Mouse (Mus musculus): Measurements from ENCODE around the gene Polg2. TPM values are rescaled to one million over a fixed set of nuclear protein-coding genes. Genes with fewer than 3 reads are reported as not detected.
"Not testable (repeated sequence)": the region's sequence is repeated elsewhere in the genome, so short reads cannot be mapped to it uniquely, and the experiment has no call there.

Gene Polg2
- polyA plus RNA-seq, 1 experiment from 2014 or later = 9.7 TPM

DNA sequence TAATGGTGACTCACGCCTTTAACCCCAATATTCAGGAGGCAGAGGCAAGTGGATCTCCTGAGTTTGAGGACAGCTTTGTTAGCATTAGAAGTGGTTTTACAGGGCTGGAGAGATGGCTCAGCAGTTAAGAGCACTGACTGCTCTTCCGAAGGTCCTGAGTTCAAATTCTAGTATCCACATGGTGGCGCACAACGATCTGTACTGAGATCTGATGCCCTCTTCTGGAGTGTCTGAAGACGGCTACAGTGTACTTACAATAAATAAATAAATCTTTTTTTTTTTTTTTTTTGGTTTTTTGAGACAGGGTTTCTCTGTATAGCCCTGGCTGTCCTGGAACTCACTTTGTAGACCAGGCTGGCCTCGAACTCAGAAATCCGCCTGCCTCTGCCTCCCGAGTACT is 38.6 kb downstream of the Polg2 start:
- not testable (repeated sequence) for H3K4me2 ChIP-seq; H3K4me1 ChIP-seq; H3K9me3 ChIP-seq; H3K27ac ChIP-seq; ATAC-seq (ENCODE audit: insufficient read depth, low FRiP score, low read depth); H3K9ac ChIP-seq; H3K4me3 ChIP-seq (replicated peaks); H3K36me3 ChIP-seq; H3K27me3 ChIP-seq (replicated peaks)
- WGBS = 83% methylated on average over 6 of the region's 8 CpGs

DNA sequence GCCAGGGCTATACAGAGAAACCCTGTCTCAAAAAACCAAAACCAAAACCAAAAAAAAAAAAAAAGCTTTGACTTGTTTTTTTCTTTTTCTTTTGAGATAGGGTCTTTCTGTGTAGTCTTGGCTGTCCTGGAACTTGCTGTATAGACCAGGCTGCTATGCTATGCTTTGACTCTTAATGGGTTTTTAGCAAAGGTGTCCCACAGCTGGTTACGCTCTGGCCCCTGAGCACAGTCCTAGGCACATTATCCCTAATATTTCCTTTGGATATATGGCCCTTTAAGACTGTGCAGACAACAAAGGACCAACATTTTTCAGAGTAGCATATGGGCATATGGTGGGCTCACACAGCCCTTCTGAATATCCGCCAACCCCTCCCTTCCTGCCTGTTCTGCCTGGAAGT is 40.2 kb downstream of the Polg2 start:
- no peaks in the 10 kb centered on the region for H3K9me3 ChIP-seq
- ATAC-seq (ENCODE audit: insufficient read depth, low FRiP score, low read depth) = no peak
- no peak overlapping the region for H3K4me3 ChIP-seq (replicated peaks)
- no peak overlapping the region for H3K9ac ChIP-seq
- H3K36me3 ChIP-seq = no peaks in the 10 kb centered on the region
- no peak overlapping the region for H3K4me2 ChIP-seq
- WGBS = 97% methylated on average over 2 of the region's 2 CpGs
- no peaks in the 10 kb centered on the region for H3K27me3 ChIP-seq (replicated peaks)
- no peak overlapping the region for H3K27ac ChIP-seq
- H3K4me1 ChIP-seq = no peaks in the 10 kb centered on the region; the same call in 1 of the 2 replicates

GRCm38 (mm10) chr11:106737178-106737621 is 42.1 kb downstream of the Polg2 start:
- H3K9me3 ChIP-seq = no peaks in the 10 kb centered on the region
- no peak; the same call in 1 of the 2 replicates for ATAC-seq (ENCODE audit: insufficient read depth, low FRiP score, low read depth)
- no peaks in the 10 kb centered on the region; the same call in 1 of the 2 replicates for H3K4me1 ChIP-seq
- no peak overlapping the region for H3K4me3 ChIP-seq (replicated peaks)
- H3K36me3 ChIP-seq = no peaks in the 10 kb centered on the region
- H3K27ac ChIP-seq = peak overlapping the region; percentile 31; the same call in 1 of the 2 replicates
- no peaks in the 10 kb centered on the region for H3K27me3 ChIP-seq (replicated peaks)
- no peak overlapping the region for H3K9ac ChIP-seq
- 31% methylated on average over 12 of the region's 12 CpGs for WGBS
- H3K4me2 ChIP-seq = no peak overlapping the region

DNA sequence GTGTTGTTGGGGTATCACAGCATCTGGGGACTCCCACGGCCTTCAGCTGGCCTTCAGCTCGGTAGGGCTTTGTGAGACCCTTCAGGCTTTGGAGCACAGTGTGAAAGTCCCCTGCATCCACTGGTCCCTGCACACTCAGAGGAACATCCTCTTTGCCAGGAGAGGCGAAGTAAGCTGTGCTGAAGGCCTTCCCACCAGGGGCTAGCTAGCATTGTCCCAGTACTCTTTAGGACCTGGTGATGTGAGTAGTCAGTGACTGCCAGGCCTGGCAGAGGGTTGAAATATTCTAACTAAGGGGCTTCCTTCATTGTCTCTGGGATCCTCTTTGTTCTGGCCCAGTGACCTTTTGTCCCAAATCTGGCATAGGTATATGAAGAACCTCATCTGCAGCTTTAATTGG is 42.7 kb downstream of the Polg2 start:
- Histone ChIP-seq H3K4me3 (replicated peaks) (no peak overlapping the region), H3K27me3 (replicated peaks) (no peaks in the 10 kb centered on the region), H3K36me3 (no peaks in the 10 kb centered on the region), H3K4me1 (no peaks in the 10 kb centered on the region; the same call in 1 of the 2 replicates), H3K9me3 (no peaks in the 10 kb centered on the region), H3K4me2 (no peak overlapping the region), H3K27ac (peak overlapping the region; percentile 12; the same call in 1 of the 2 replicates), H3K9ac (no peak overlapping the region)
- no peak for ATAC-seq (ENCODE audit: insufficient read depth, low FRiP score, low read depth)
- 70% methylated on average over 3 of the region's 3 CpGs for WGBS

DNA sequence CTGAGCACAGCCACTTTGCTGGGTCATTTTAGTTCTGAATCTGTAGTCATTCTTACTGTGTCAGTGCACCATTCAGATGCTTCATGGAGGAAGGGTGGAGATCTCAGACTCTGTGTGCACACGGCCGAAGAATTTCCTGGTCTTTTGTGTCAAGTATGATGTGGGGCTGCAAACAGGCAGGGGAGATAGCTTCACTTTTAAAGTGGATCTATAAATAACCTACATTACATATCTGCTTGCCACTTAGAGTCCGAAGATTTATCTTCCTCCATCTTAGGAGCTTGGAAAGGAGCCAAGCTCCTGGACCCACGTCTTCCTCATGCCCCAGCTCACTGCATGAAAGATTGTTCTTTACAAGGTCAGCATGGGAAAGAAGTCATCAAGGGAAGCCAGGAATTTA is 48.6 kb downstream of the Polg2 start:
- Histone ChIP-seq H3K4me2 (no peak overlapping the region), H3K36me3 (no peaks in the 10 kb centered on the region), H3K4me1 (no peaks in the 10 kb centered on the region), H3K27me3 (replicated peaks) (no peaks in the 10 kb centered on the region), H3K9ac (no peak overlapping the region), H3K27ac (peak overlapping the region; percentile 33), H3K4me3 (replicated peaks) (no peak overlapping the region), H3K9me3 (no peaks in the 10 kb centered on the region)
- 26% methylated on average over 4 of the region's 4 CpGs for WGBS
- ATAC-seq (ENCODE audit: insufficient read depth, low FRiP score, low read depth) = peak; percentile 36; the same call in 1 of the 2 replicates

GRCm38 (mm10) chr11:106729656-106730055 is 49.7 kb downstream of the Polg2 start:
- Histone ChIP-seq H3K9me3 (no peaks in the 10 kb centered on the region), H3K36me3 (no peaks in the 10 kb centered on the region), H3K9ac (no peak overlapping the region), H3K27me3 (replicated peaks) (no peaks in the 10 kb centered on the region), H3K4me3 (replicated peaks) (no peak overlapping the region), H3K27ac (no peak overlapping the region), H3K4me2 (no peak overlapping the region), H3K4me1 (no peaks in the 10 kb centered on the region)
- no peak for ATAC-seq (ENCODE audit: insufficient read depth, low FRiP score, low read depth)
- WGBS = 100% methylated on average over 1 of the region's 1 CpGs

- H3K36me3 ChIP-seq = no peaks in the 10 kb centered on the region
- no peak overlapping the region for H3K27ac ChIP-seq
- no peak overlapping the region for H3K4me3 ChIP-seq (replicated peaks)
- no peak for ATAC-seq (ENCODE audit: insufficient read depth, low FRiP score, low read depth)
- no peaks in the 10 kb centered on the region for H3K4me1 ChIP-seq
- H3K9ac ChIP-seq = no peak overlapping the region
- 56% methylated on average over 10 of the region's 10 CpGs for WGBS
- no peaks in the 10 kb centered on the region for H3K27me3 ChIP-seq (replicated peaks)
- H3K4me2 ChIP-seq = no peak overlapping the region
- H3K9me3 ChIP-seq = no peaks in the 10 kb centered on the region
Measured at GRCm38 (mm10) chr11:106728402-106729366, 50.7 kb downstream of the Polg2 start.

DNA sequence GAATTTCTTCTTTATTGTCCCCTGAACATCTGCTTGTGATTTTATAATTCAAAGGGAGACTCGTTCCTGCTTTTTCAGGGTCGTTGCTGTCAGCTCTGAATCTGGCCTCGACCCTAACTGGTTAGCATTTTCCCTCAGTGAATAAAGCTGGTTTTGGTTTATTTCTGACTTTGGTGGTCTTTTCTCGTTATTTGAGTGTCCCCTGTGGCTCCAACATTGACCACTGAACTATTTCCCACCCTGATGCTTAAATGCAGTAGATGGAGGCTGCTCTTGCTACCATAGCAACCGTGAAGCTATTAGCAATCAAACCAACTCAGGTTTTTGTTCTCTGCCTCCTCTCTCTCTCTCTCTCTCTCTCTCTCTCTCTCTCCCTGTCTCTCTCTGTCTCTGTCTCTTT is 51.4 kb downstream of the Polg2 start:
- ATAC-seq (ENCODE audit: insufficient read depth, low FRiP score, low read depth) = no peak
- H3K9ac ChIP-seq = no peak overlapping the region
- no peaks in the 10 kb centered on the region for H3K27me3 ChIP-seq (replicated peaks)
- no peak overlapping the region for H3K4me3 ChIP-seq (replicated peaks)
- 68% methylated on average over 5 of the region's 5 CpGs for WGBS
- H3K27ac ChIP-seq = no peak overlapping the region
- H3K9me3 ChIP-seq = no peaks in the 10 kb centered on the region
- no peaks in the 10 kb centered on the region for H3K4me1 ChIP-seq
- H3K4me2 ChIP-seq = no peak overlapping the region
- H3K36me3 ChIP-seq = no peaks in the 10 kb centered on the region

DNA sequence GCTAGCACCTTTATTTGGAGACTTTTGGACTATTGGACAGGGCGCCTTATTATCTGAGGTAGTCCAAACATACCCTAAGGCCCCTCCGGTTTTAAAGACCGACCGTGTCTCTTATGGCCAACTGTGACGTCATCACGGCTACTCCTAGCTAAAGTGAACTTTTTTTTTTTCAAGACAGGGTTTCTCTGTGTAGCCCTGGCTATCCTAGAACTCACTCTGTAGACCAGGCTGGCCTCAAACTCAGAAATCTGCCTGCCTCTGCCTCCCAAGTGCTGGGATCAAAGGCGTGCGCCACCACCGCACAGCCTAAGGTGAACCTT is 54.5 kb downstream of the Polg2 start:
- not testable (repeated sequence) for ATAC-seq (ENCODE audit: insufficient read depth, low FRiP score, low read depth); H3K9ac ChIP-seq; H3K9me3 ChIP-seq; H3K36me3 ChIP-seq; H3K4me1 ChIP-seq; H3K4me2 ChIP-seq; H3K27me3 ChIP-seq (replicated peaks); H3K4me3 ChIP-seq (replicated peaks); H3K27ac ChIP-seq
- WGBS = 87% methylated on average over 9 of the region's 9 CpGs

- Histone ChIP-seq H3K9me3 (no peaks in the 10 kb centered on the region), H3K27me3 (replicated peaks) (no peaks in the 10 kb centered on the region), H3K27ac (no peak overlapping the region), H3K4me2 (no peak overlapping the region), H3K4me3 (replicated peaks) (no peak overlapping the region), H3K9ac (no peak overlapping the region), H3K4me1 (peaks cover 6% of the 10 kb centered on the region; the same call in 1 of the 2 replicates), H3K36me3 (no peaks in the 10 kb centered on the region)
- no peak for ATAC-seq (ENCODE audit: insufficient read depth, low FRiP score, low read depth)
- WGBS = 87% methylated on average over 10 of the region's 10 CpGs
Measured at GRCm38 (mm10) chr11:106724176-106724915, 55.0 kb downstream of the Polg2 start.

DNA sequence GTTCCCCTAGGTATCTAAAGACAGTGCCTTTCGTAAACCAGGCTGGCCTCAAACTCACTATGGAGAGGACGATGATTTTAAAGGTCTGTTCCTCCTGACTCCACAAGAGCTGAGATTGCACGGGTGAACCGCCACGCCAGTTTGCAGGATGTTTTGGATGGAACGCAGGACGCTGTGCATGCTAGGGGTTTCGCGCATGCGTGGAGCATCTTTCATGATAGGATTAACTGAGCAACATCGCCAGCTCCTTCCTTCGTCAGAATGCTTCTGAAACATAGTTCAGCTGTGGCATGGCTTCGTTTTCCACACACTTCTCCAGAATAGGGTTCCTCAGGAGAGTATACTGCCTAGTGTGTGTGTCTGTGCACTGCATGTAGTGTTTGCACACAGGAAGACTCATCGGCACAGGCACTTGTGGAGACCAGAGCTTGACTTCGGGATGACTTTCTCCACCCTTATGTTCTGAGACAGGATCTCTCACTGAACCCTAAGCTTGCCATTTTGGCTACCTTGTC is 55.7 kb downstream of the Polg2 start:
- no peak overlapping the region for H3K27ac ChIP-seq
- 67% methylated on average over 15 of the region's 15 CpGs for WGBS
- no peaks in the 10 kb centered on the region for H3K36me3 ChIP-seq
- no peaks in the 10 kb centered on the region for H3K27me3 ChIP-seq (replicated peaks)
- H3K9me3 ChIP-seq = no peaks in the 10 kb centered on the region
- no peak overlapping the region for H3K9ac ChIP-seq
- H3K4me2 ChIP-seq = no peak overlapping the region
- peaks cover 6% of the 10 kb centered on the region; the same call in 1 of the 2 replicates for H3K4me1 ChIP-seq
- no peak overlapping the region for H3K4me3 ChIP-seq (replicated peaks)
- ATAC-seq (ENCODE audit: insufficient read depth, low FRiP score, low read depth) = no peak

Measured in stomach, embryonic 15.5 days (tissue).